Mouse (Mus musculus) lung, embryonic 15.5 days (tissue): ENCODE results near the gene Eef1a2. TPM values are rescaled to one million over a fixed set of nuclear protein-coding genes. Genes with fewer than 3 reads are reported as not detected.

Experiments used
- polyA plus RNA-seq: library from polyadenylated mRNA; unstranded; fragments of >200 nt; fragmentation: Nextera tagmentation; extraction: Ambion mirVana; gene quantifications from 2 replicates; pipeline ENCODE4 v1.2.1, GENCODE M21; 2015

Eef1a2 gene
- polyA plus RNA-seq, 1 experiment from 2014 or later: 0.54 TPM

Other genes with a start within 250 kb of the Eef1a2 start
- gene Ythdf1, start 236.1 kb downstream of the Eef1a2 start, polyA plus RNA-seq: 54.7 and 58.1 TPM in 2 replicates
- gene Birc7, start 228.0 kb downstream of the Eef1a2 start, polyA plus RNA-seq: 0.12 TPM in 1 of 2 replicates, not detected in the other
- 109 and 125 TPM in 2 replicates for gene Nkain4, start 202.3 kb downstream of the Eef1a2 start, polyA plus RNA-seq
- 97.0 and 107 TPM in 2 replicates for gene Arfgap1, start 189.8 kb downstream of the Eef1a2 start, polyA plus RNA-seq
- 0.38 and 0.61 TPM in 2 replicates for gene Col20a1, start 170.5 kb downstream of the Eef1a2 start, polyA plus RNA-seq
- 0.41 and 0.65 TPM in 2 replicates for gene Chrna4, start 113.5 kb downstream of the Eef1a2 start, polyA plus RNA-seq
- 0.14 and 0.29 TPM in 2 replicates for gene Kcnq2, start 21.7 kb downstream of the Eef1a2 start, polyA plus RNA-seq
- 317 and 334 TPM in 2 replicates for gene Ppdpf, start 30.2 kb upstream of the Eef1a2 start, polyA plus RNA-seq
- gene Ptk6, start 45.8 kb upstream of the Eef1a2 start, polyA plus RNA-seq: 0.05 TPM in 2 replicates
- gene Srms, start 56.2 kb upstream of the Eef1a2 start, polyA plus RNA-seq: 0.29 and 0.31 TPM in 2 replicates
- 0.25 and 0.32 TPM in 2 replicates for gene Fndc11, start 63.0 kb upstream of the Eef1a2 start, polyA plus RNA-seq
- 2.6 and 3.1 TPM in 2 replicates for gene Helz2, start 85.0 kb upstream of the Eef1a2 start, polyA plus RNA-seq
- gene Gmeb2, start 131.0 kb upstream of the Eef1a2 start, polyA plus RNA-seq: 14.9 and 15.7 TPM in 2 replicates
- 3.0 and 7.7 TPM in 2 replicates for gene Stmn3, start 157.5 kb upstream of the Eef1a2 start, polyA plus RNA-seq
- gene Rtel1, start 162.7 kb upstream of the Eef1a2 start, polyA plus RNA-seq: 51.2 and 52.7 TPM in 2 replicates
- 39.0 and 40.7 TPM in 2 replicates for gene Zgpat, start 207.9 kb upstream of the Eef1a2 start, polyA plus RNA-seq
- 61.8 and 66.7 TPM in 2 replicates for gene Arfrp1, start 208.4 kb upstream of the Eef1a2 start, polyA plus RNA-seq
- gene Lime1, start 223.1 kb upstream of the Eef1a2 start, polyA plus RNA-seq: 20.8 and 21.9 TPM in 2 replicates